Mouse (Mus musculus) hindbrain, embryonic 13.5 days (tissue): Measurements from ENCODE around the gene Zdhhc24. TPM values are rescaled to one million over a fixed set of nuclear protein-coding genes. Genes with fewer than 3 reads are reported as not detected.
A peak's percentile ranks its signal among the peaks of the same experiment; 100 is the strongest.

ENCODE experiments used
- ATAC-seq: fragments of 200-750 bp; cut with Nextera tagmentation; 2 replicates; pipeline ENCODE4 v1.8.0; 2017; ENCODE audit warnings: moderate TSS enrichment; ENCODE audit not compliant: low FRiP score
- H3K27ac ChIP-seq: fragments of 300-500 bp; sonication (generic); 2 replicates; pipeline ENCODE4 v1.5.1; 2015; ENCODE audit warnings: inconsistent platforms, mild to moderate bottlenecking, moderate library complexity
- H3K27me3 ChIP-seq: fragments of 300-500 bp; sonication (generic); 2 replicates; pipeline ENCODE4 v1.6.1; 2015; ENCODE audit warnings: mild to moderate bottlenecking, inconsistent platforms
- H3K36me3 ChIP-seq: fragments of 300-500 bp; sonication (generic); 2 replicates; pipeline ENCODE4 v1.6.1; 2015; ENCODE audit warnings: mild to moderate bottlenecking, inconsistent platforms
- H3K4me1 ChIP-seq: fragments of 300-500 bp; sonication (generic); replicated peaks from 2 replicates; pipeline ENCODE4 v1.6.1; 2015; ENCODE audit warnings: inconsistent platforms
- H3K4me2 ChIP-seq: fragments of 300-500 bp; sonication (generic); 2 replicates; pipeline ENCODE4 v1.6.1; 2015; ENCODE audit warnings: inconsistent platforms, mild to moderate bottlenecking, moderate library complexity
- H3K4me3 ChIP-seq: fragments of 300-500 bp; sonication (generic); 2 replicates; pipeline ENCODE4 v1.5.1; 2015; ENCODE audit warnings: mild to moderate bottlenecking, inconsistent platforms
- H3K9ac ChIP-seq: fragments of 300-500 bp; sonication (generic); 2 replicates; pipeline ENCODE4 v1.6.1; 2015; ENCODE audit warnings: mild to moderate bottlenecking, inconsistent platforms
- H3K9me3 ChIP-seq: fragments of 300-500 bp; sonication (generic); 2 replicates; pipeline ENCODE4 v1.6.1; 2016; ENCODE audit warnings: inconsistent platforms
- WGBS: fragments of 180-500 bp; shearing (Covaris S2); methylation state at CpG from one replicate; pipeline ENCODE4 v1.1.7; 2015; 5-methylcytosine and 5-hydroxymethylcytosine counted together
- polyA plus RNA-seq: library from polyadenylated mRNA; unstranded; fragments of >200 nt; fragmentation: Nextera tagmentation; extraction: Ambion mirVana; gene quantifications from 2 replicates; pipeline ENCODE4 v1.2.1, GENCODE M21; 2015

Zdhhc24 gene
- 21.8 and 22.0 TPM in 2 replicates for polyA plus RNA-seq

DNA sequence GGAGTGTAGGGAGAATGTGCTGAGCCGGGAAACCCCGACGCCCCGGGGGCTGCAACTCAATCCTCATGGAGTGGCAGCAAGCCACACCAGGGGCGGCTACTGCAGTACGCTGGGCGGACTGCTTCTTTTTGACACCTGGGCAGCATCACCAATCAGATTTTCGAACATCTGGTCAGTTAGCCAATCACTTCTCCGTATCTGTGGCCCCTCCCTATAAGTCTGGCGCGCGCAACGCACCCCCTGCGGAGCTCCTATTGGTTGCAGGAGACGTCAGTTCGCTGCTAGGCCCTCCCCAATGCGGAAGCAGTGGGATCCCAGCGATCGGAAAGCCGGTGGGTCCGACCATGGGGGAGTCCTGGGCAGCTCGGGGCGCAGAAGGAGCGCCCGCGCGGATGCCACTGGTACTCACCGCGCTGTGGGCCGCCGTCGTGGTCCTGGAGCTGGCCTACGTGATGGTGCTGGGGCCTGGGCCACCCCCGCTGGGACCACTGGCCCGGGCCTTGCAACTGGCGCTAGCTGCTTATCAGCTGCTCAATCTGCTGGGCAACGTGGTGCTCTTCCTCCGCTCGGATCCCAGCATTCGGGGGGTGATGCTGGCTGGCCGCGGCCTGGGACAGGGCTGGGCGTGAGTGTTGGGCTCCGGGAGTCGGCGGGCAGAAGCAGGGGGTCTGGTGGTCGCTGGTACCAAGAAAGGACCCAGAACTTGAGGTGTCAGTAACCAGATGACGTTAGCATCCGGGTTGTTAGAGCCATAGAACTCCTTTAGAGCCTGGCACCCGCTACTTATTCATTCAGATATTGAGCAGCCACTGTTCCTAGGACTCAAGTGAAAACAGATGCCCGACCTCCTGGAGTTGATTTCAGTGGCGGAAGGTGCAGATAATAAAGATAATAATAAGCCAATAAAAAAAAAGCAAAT, at the start of gene Zdhhc24:
TSS of gene Zdhhc24 (plus strand) at position 264 of the 919 bp plus-strand sequence.
- Histone ChIP-seq H3K27ac (peak within 1 kb of the TSS; percentile 81), H3K27me3 (0 out of 2 replicates have a peak, but pooled peaks cover 12% of the 10 kb centered on the region), H3K4me3 (peak within 1 kb of the TSS; percentile 73), H3K9ac (peak within 1 kb of the TSS; percentile 84), H3K4me1 (peaks cover 23% of the 10 kb centered on the region), H3K36me3 (peaks cover 7% of the 10 kb centered on the region), H3K9me3 (no peaks in the 10 kb centered on the region), H3K4me2 (peak within 1 kb of the TSS; percentile 85)
- ATAC-seq, result peak; percentile 98
- 1% methylated on average over 52 of the region's 52 CpGs for WGBS

DNA sequence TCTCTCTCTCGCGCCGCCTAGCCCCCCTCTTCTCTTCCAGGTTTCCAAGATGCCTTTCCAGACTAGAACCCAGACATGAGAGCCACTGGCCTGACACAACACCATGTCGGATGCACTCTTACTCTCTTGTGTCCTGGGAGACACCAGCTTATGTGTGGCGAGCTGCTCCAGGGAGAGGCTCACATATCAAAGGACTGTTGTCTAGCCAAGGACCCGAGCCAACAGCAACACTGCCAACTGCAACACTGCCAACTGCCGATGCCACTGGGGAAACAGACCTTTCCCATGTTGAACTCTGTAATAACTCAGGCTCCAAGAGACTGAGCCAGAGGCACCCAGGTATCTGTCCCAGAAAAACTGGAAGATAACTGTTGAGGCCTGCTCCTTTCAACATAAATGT, 49.3 kb upstream of the Zdhhc24 start:
- Histone ChIP-seq H3K9me3 (no peaks in the 10 kb centered on the region), H3K4me1 (peaks cover 10% of the 10 kb centered on the region; the same call in 1 of the 2 replicates), H3K27me3 (no peaks in the 10 kb centered on the region), H3K9ac (no peak overlapping the region), H3K36me3 (peaks cover 44% of the 10 kb centered on the region), H3K4me2 (no peak overlapping the region), H3K27ac (no peak overlapping the region), H3K4me3 (no peak overlapping the region)
- WGBS, result 69% methylated on average over 7 of the region's 7 CpGs
- no peak for ATAC-seq

DNA sequence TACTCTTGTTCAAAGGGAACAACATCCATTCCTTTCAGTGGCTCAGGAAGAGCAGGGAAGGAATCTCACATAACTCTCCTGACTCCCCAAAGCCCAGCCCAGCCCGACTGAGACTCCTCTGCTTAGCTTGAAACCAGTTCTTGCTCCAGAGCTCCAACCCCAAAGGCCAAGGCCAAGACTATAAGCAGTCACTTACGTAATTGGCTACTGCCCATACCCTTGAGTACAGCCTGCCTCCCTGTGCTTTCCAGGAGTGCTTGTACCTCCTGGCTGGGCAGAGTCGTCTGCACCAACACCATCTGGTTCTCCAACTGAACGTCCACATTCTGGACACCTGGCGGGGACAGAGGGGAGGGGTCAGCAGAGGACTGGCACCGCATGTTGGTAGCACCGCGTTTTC, 44.5 kb upstream of the Zdhhc24 start:
- 89% methylated on average over 8 of the region's 8 CpGs for WGBS
- Histone ChIP-seq H3K9me3 (no peaks in the 10 kb centered on the region), H3K36me3 (peaks cover 27% of the 10 kb centered on the region), H3K27ac (no peak overlapping the region), H3K9ac (no peak overlapping the region), H3K27me3 (no peaks in the 10 kb centered on the region), H3K4me2 (no peak overlapping the region), H3K4me3 (no peak overlapping the region), H3K4me1 (peaks cover 24% of the 10 kb centered on the region)
- ATAC-seq, result no peak

DNA sequence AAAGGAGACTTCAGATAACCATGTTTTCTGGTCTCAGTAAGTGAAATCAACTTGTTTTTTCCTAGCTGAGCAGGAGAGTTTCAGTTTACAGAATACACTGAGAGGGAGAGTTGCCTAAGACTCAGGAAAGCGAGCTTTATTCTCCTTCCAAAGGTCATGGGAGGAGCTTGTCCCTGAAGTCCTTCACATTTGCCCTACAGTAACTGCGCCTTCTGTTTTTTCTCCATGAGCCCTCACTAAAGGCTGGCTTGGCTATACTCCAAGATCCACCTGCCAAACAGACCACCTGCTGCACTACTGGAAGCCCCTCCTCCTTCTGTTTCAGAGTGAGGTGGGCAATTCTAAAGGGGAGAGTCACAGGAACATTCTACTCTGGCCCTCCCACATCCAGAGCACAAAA, 42.4 kb upstream of the Zdhhc24 start:
- peaks cover 15% of the 10 kb centered on the region for H3K27me3 ChIP-seq
- WGBS, result 73% methylated on average over 2 of the region's 2 CpGs
- H3K9ac ChIP-seq, result no peak overlapping the region
- H3K9me3 ChIP-seq, result no peaks in the 10 kb centered on the region
- no peak for ATAC-seq
- H3K4me3 ChIP-seq, result no peak overlapping the region
- H3K4me2 ChIP-seq, result no peak overlapping the region
- H3K4me1 ChIP-seq, result peaks cover 32% of the 10 kb centered on the region
- peaks cover 18% of the 10 kb centered on the region for H3K36me3 ChIP-seq
- H3K27ac ChIP-seq, result no peak overlapping the region

DNA sequence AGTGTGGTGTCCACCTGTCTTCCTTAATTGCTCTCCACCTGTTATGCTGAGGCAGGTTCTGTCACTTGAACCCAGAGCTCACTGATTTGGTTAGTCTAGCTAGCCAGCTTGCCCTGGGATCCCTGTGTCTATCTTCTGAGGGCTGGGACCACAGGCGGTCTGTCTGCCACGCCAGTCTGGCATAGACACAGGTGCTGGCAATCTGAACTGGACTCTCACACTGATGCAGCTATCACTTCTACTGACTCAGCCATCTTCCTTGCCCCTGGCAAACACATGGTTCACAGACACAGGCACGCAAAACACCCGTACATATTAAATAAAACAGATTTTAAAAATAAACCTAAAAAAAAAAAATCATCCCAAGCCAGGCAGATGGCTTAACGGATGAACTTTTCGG, 41.4 kb upstream of the Zdhhc24 start:
- no peak overlapping the region for H3K9ac ChIP-seq
- H3K36me3 ChIP-seq, result peaks cover 16% of the 10 kb centered on the region
- peaks cover 31% of the 10 kb centered on the region for H3K4me1 ChIP-seq
- H3K4me3 ChIP-seq, result no peak overlapping the region
- H3K27me3 ChIP-seq, result peaks cover 25% of the 10 kb centered on the region
- H3K27ac ChIP-seq, result no peak overlapping the region
- no peak overlapping the region for H3K4me2 ChIP-seq
- no peaks in the 10 kb centered on the region for H3K9me3 ChIP-seq
- ATAC-seq, result no peak
- WGBS, result 94% methylated on average over 6 of the region's 6 CpGs

DNA sequence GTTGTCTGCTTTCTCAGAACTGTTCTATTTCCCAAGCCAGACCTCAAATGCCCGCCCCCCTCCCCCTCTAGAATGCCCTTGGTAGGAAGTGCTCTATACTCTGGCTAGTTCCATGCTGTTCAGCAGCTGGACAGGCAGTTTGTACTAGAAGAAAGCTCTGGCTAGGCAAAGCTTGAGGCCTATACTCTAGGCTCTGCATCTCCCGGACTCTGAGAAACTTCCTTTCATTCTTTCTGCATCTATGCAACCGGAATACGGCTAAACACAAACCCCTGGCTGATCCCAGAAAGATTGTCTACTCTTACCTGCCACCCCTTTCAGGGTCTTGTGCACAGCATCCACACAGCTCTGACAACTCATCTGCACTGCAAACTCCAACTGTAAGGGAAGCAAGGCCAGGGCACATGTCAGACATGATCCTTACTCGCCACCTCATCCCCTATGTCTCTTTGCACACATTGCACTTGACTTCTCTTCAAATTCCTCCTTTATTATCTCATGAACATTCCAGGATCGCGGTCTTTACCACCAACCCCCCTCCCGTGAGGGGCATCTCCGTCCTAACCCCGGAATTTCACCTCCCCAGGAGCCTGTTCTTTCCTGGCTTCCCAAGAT, 39.8 kb upstream of the Zdhhc24 start:
- Histone ChIP-seq H3K36me3 (peaks cover 3% of the 10 kb centered on the region; the same call in 1 of the 2 replicates), H3K4me3 (peak overlapping the region; percentile 62), H3K27me3 (peaks cover 35% of the 10 kb centered on the region), H3K4me1 (peaks cover 21% of the 10 kb centered on the region), H3K27ac (no peak overlapping the region), H3K9me3 (no peaks in the 10 kb centered on the region), H3K9ac (peak overlapping the region; percentile 77), H3K4me2 (peak overlapping the region; percentile 98)
- WGBS, result 33% methylated on average over 10 of the region's 10 CpGs
- ATAC-seq, result peak; percentile 47

DNA sequence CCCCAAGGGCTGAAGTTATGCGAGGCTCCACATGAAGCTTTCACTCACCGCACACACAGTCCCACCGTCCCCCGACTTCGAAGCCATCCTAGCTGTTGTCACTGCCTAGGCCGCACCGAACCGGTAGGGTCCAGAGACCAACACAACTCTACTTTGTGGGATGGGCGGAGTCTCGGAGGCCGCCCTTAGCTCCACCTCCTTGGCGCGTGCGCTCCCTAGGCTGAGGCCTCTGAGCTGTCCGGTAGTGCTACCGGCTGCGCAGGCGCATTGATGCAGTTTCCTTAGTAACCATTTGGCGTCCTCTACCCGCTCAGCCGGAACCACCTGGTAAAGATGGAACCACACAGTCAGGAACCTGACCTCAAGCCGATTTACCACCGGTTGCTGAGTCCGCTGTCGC, 39.3 kb upstream of the Zdhhc24 start, which contains the start of the genes Ccs and Ccdc87:
TSS of gene Ccs (minus strand) at position 184 of the 400 bp plus-strand sequence.
TSS of gene Ccdc87 (plus strand) at position 218 of the 400 bp plus-strand sequence.
- peaks cover 21% of the 10 kb centered on the region for H3K4me1 ChIP-seq
- peaks cover 35% of the 10 kb centered on the region for H3K27me3 ChIP-seq
- no peak within 1 kb of the TSS for H3K27ac ChIP-seq
- ATAC-seq, result peak; percentile 98
- H3K36me3 ChIP-seq, result peaks cover under 1% of the 10 kb centered on the region; the same call in 1 of the 2 replicates
- under 1% methylated on average over 25 of the region's 25 CpGs for WGBS
- no peaks in the 10 kb centered on the region for H3K9me3 ChIP-seq
- H3K9ac ChIP-seq, result peak within 1 kb of the TSS; percentile 77
- peak within 1 kb of the TSS; percentile 62 for H3K4me3 ChIP-seq
- peak within 1 kb of the TSS; percentile 98 for H3K4me2 ChIP-seq

DNA sequence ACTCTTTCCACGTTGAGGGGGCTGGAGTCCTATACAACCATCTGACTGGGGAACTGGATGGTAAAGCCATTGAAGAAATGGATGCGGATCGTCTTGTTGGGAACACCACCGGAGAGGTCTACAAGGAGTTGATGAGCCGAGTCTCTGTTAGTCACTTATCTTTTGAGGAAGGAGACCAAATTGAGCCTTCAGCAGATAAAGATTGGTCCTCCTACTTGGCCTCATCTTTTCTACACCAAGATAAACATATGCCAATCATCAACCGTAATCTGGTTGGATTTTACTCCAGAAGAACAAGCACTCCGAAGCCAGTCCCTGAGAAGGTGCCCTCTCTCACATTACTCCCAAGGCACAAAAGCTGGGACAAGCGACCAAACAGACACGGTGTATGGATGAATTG, 37.6 kb upstream of the Zdhhc24 start:
- Histone ChIP-seq H3K9me3 (no peaks in the 10 kb centered on the region), H3K9ac (no peak overlapping the region), H3K4me2 (no peak overlapping the region), H3K4me3 (no peak overlapping the region), H3K27ac (no peak overlapping the region), H3K36me3 (no peaks in the 10 kb centered on the region; the same call in 1 of the 2 replicates), H3K27me3 (peaks cover 35% of the 10 kb centered on the region), H3K4me1 (peaks cover 21% of the 10 kb centered on the region)
- no peak for ATAC-seq
- 88% methylated on average over 9 of the region's 9 CpGs for WGBS

DNA sequence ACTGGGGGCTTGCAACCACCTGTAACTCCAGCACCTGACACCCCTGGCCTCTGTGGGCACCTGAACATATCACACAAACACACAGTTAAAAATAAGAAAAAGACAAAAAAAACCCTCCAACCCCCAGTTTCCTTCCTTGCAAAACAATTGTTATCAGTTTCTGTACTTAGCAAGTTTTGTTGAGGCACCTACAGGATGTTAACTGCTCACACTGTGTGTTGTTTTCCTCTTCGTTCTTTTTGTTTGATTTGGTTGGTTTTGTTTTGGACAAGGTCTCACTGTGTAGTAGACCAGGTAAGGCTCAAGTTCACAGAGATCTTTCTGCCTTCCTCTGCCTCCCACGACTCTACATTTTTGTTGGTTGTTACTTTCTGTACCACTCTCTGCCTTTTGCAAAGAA, 35.9 kb upstream of the Zdhhc24 start:
- H3K27me3 ChIP-seq, result peaks cover 39% of the 10 kb centered on the region

DNA sequence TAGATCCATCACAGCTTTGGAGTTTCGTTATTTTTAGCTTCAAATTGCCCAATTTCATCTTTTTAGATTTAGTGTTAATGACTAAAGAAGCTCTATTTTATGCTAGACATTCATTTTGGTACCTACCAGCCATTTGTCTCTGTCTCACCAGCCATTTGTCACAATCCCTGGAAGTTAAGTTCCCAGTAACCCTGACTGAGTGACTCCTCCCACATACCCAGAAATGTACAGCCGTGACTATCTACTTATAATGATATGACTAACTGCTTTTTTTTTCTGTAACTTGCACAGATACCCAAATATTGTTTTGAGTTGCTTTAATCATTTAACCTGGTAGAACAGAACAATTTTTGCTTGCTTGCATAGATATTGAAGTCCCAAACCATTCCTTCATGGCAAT, 32.6 kb upstream of the Zdhhc24 start:
- ATAC-seq, result no peak
- H3K27me3 ChIP-seq, result peaks cover 32% of the 10 kb centered on the region
- no peaks in the 10 kb centered on the region for H3K36me3 ChIP-seq
- no peak overlapping the region for H3K27ac ChIP-seq
- H3K4me3 ChIP-seq, result no peak overlapping the region
- H3K4me2 ChIP-seq, result no peak overlapping the region
- WGBS, result 91% methylated on average over 2 of the region's 2 CpGs
- no peaks in the 10 kb centered on the region for H3K4me1 ChIP-seq
- no peak overlapping the region for H3K9ac ChIP-seq
- H3K9me3 ChIP-seq, result no peaks in the 10 kb centered on the region

More for the DNA sequence above, 35.9 kb upstream of the Zdhhc24 start:
- H3K4me3 ChIP-seq, result no peak overlapping the region
- H3K9ac ChIP-seq, result no peak overlapping the region
- ATAC-seq, result no peak
- H3K4me2 ChIP-seq, result no peak overlapping the region
- H3K4me1 ChIP-seq, result peaks cover 20% of the 10 kb centered on the region
- no peak overlapping the region for H3K27ac ChIP-seq
- no peaks in the 10 kb centered on the region for H3K9me3 ChIP-seq
- no peaks in the 10 kb centered on the region for H3K36me3 ChIP-seq
- WGBS, result 65% methylated on average over 2 of the region's 2 CpGs

DNA sequence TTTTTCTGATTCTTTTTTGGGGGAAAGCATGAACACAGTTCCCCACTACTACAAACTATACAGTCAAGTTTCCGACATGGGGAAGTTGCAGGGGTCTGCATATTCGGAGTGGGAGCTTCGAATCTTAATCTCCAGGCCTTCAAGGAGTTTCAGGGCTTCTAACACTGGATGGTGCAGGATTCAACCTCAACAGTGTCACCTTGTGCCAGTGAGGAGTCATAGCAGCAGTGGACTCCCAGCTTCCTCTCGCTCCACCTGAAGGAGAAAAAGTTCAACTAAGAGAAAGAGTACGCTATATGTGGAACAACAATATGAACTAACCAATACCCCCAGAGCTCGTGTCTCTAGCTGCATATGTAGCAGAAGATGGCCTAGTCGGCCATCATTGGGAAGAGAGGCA, 31.0 kb upstream of the Zdhhc24 start:
- no peak overlapping the region for H3K4me3 ChIP-seq
- no peaks in the 10 kb centered on the region for H3K36me3 ChIP-seq
- WGBS, result 43% methylated on average over 7 of the region's 7 CpGs
- no peak overlapping the region for H3K27ac ChIP-seq
- H3K9ac ChIP-seq, result no peak overlapping the region
- no peak overlapping the region for H3K4me2 ChIP-seq
- no peak for ATAC-seq
- H3K27me3 ChIP-seq, result peaks cover 16% of the 10 kb centered on the region
- no peaks in the 10 kb centered on the region for H3K4me1 ChIP-seq
- H3K9me3 ChIP-seq, result no peaks in the 10 kb centered on the region

DNA sequence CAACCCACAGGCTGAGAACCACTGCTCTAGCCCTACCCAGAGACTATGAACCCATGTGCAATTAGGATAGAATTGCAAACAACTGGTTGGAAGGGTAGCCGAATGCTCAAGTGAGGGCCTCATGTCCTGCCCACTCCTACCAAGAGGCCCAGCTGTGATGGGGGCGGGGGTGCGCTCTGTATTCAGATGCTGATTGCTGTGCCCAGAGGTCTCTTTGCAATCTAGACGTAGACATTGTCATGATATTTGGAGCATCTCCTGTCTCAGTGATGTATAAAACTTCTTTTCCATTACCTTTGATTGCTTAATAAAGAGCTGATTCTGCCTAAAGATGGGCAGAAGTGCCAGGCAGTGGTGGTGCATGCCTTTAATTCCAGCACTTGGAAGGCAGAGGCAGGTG, 28.7 kb upstream of the Zdhhc24 start:
- H3K9me3 ChIP-seq, result no peaks in the 10 kb centered on the region
- H3K4me3 ChIP-seq, result no peak overlapping the region
- no peak for ATAC-seq
- H3K36me3 ChIP-seq, result no peaks in the 10 kb centered on the region
- peaks cover 3% of the 10 kb centered on the region; the same call in 1 of the 2 replicates for H3K4me1 ChIP-seq
- 58% methylated on average over 4 of the region's 4 CpGs for WGBS
- no peak overlapping the region for H3K9ac ChIP-seq
- H3K27ac ChIP-seq, result no peak overlapping the region
- H3K27me3 ChIP-seq, result 0 out of 2 replicates have a peak, but pooled peaks cover 10% of the 10 kb centered on the region
- H3K4me2 ChIP-seq, result no peak overlapping the region
